Mouse (Mus musculus) gastrocnemius, postnatal 14 days (tissue): Measurements from ENCODE around the gene Aup1. TPM values are rescaled to one million over a fixed set of nuclear protein-coding genes. Genes with fewer than 3 reads are reported as not detected.

Experiments used
- DNase-seq: peaks from one replicate; pipeline ENCODE4 v3.0.0; 2021; ENCODE audit warnings: mixed read lengths
- intact Hi-C: fragments of 180-260 bp; cut with DNase I; formaldehyde crosslinking; loops from one replicate; pipeline ENCODE4 v1.15.1; 2025; ENCODE audit warnings: low total_unique reads
- microRNA-seq, 2 experiments: library from miRNA; unstranded; fragments of <30 nt; microRNA quantifications; one replicate each; pipeline ENCODE4 v1.2.0; 2021
- total RNA-seq, 2 experiments: library from RNA; stranded (reverse); gene quantifications; 2 replicates each; pipeline ENCODE4 v1.2.3; 2021

The Aup1 gene
- total RNA-seq, 2 experiments from 2014 or later, result 60.2 to 65.8 TPM

DNA sequence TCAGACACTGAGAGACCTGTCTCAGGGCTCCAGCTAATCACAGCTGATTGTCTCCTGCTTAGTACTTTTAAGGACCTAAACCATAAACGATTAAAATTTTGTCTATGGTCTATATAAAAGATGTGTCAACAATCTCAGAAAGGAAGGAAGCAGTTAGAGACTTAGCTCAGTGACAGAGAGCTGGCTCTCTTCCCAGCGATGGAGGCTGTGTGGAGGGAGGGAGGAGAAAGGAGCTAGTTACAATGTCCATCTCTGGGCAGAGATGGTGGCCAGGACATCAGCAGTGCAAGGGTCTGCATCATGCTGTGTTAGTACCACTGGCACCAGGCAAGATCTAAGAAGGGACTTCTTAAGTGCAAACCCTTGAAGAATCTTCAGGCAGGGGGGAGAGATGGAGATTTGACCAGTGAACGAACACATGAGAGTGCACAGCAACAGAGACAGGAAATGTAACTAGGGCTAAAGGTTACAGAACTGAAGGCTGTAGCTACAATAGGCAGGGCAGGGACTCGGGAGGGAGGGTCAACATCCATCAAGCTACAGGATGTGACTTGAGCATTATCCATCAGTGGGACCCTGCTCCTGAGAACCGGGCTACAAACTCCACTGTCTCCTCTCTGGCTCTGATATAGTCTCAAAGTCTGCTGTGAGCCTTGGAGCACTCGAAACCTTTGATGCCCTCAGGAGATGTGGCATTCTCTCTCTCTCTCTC lies 38.3 kb downstream of the Aup1 start:
- DNase-seq, result no peak
- intact Hi-C loops, result no loop called here

DNA sequence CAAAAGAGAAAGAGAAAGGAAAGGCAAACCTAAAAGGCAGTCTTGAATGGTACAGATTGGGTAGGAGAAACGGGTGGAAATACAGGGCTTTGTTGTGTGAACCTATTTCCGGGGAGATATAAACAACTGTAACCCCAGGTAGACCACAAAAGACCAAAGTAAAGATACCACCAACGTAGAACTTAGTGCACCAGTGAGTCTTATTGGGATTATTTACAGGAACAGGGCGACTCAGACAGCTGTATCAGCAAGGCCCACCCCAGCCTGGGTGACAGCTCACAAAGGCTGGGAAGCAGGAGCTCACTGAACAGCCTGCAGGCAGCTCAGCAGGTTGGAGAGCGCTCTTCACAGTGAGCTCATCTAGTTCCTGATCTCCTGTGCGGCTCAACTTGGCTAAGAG lies 41.6 kb downstream of the Aup1 start:
- intact Hi-C loops, result no loop called here
- DNase-seq, result no peak

DNA sequence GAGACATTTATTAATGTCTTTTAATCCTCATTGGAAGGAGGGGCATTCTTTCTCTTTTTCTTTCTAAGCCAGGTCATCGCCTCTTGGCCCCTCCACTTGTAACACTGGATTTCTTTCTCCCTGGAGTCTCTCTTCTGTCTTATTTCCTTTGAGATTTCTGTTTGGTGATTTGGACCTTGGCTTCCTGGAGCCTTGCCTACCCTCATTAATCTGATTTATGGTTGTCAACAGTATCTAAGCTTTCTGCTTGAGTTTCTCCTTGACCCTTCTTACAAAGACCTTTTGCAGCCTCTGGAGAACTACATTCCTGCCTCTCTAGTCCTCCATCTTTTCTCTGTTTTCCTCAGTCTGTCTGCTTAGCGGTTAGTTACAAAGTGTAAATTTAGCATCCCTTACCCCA lies 44.1 kb downstream of the Aup1 start:
- DNase-seq, result no peak
- intact Hi-C loops, result no loop called here

DNA sequence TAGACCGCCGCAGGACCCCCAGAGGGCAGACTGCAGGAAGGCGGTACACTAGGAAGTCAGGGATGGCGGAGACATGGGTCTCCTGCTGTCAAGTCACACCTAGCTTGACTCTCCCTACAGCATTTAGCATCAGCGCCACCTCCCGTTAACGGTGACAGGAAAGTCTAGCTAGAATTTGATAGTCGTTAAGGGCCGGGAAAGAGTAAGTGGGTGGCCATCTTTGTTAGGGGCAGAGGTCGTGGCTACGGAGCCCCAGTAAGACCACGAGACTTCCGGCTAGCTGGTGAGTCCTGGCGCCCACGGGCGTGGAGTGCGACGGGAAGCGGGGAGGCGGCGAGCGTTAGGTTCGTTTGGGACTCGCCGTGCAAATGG lies 47.0 kb downstream of the Aup1 start, which contains the start of the genes Ccdc142 and Gm42688:
Gene Ccdc142 (plus strand): TSS at position 286 of the 372 bp plus-strand sequence.
Gene Gm42688 (plus strand): TSS at position 302 of the 372 bp plus-strand sequence.
- DNase-seq, result peak; percentile 88
- intact Hi-C loops, result loop anchor here (5.0 kb wide), 1 partner anchor 99 kb away; no protein-coding TSS in a partner anchor

DNA sequence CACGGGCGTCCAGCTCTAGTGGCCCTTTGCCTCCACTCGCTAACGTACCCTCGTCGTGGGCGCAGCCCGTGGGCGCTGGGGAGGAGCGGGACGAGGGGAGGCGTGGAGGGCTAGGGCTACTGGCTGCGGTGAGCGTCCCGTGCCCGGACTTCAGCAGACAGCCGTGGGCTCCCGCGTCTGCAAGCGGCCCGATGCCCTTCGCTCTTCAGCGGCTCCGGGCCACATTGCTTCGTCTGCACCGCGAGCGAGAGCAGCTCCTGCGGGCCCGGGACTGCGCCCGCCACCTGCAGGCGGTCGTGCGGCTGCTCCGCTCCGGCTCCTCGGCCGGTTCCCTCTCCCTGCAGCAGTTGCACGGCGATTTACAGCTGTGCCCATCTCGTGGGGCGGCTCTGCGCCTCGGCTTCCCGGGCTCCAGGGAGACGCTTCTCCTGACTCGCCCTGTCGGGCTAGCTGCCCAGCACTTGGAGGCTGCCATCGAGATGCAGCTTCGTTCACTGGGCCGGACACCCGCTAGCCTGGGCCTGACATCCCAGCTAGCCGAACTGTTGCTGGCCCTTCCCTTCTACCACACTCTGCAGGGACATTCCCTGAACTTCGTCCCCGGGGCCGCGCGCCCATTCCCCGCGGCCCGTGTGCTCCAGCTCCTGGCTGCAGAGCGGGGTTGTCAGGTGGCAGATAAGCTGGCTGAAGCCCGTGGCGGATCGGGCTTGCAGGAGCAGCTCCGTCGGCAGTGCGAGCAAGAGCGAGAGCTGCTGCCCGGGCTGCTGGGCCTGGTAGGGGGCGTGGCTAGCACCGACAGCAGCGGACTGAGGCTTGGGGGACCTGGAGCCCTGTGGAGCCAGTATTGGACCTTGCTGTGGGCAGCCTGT lies 47.6 kb downstream of the Aup1 start:
- intact Hi-C loops, result loop anchor here (5.0 kb wide), 1 partner anchor 100 kb away; no protein-coding TSS in a partner anchor
- DNase-seq, result peak; percentile 76

DNA sequence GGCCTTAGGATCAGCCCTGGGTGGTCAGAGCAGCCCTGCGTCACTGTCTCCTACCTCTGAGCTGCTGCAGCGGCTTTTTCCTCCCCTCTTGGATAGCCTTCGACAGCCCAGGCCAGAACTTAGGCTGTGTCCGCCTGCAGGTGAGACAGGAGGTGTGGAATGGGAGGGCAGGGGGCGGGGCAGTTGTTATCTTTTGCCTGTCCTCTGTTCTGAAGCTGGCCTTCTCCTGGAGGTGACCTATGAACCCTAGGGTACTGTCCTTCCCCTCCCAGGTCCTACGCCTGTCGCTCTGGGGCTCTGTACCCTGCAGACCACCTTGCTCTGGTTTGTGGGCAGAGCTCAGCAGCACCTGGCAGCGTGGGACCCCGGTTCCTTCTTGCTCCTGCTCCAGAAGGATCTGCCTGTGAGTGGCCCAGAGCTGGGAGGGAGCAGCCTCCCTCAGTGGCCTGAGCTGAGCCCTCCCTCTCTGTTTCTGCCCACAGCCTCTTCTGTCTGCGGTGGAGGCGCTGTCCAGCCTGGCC lies 48.9 kb downstream of the Aup1 start:
- no peak for DNase-seq
- intact Hi-C loops, result loop anchor here (5.0 kb wide), 1 partner anchor 101 kb away; no protein-coding TSS in a partner anchor

DNA sequence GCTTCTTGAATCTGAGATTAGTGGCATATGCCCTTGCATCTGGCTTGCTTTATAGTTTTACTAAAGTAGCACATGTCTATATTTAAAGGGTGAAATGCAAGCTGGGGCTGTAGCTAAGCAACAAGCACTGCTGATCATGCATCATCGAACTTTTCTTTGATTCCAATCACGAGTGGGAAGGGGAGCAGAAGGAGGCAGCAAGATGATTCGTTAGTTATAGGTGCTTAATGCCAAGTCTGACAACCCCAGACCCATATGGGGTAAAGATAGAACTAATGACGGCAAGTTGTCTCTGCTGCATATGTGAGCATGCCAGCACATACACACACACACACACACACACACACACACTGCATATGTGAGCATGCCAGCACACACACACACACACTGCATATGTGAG lies 49.8 kb downstream of the Aup1 start:
- intact Hi-C loops, result loop anchor here (5.0 kb wide), 1 partner anchor 102 kb away; no protein-coding TSS in a partner anchor
- no peak for DNase-seq

Small RNA genes within 50 kb of the gene (microRNA-seq; reads per million reads assigned to microRNA genes)
- gene Mir3470a (0 reads per million in 2 experiments), gene Mir7040 (0 reads per million in 2 experiments)

Other genes starting within 250 kb of the Aup1 start
- gene Sema4f, start 114.8 kb upstream of the Aup1 start, total RNA-seq, result under 1 TPM; 0.16 to 0.71 TPM
- 1 to 10 TPM in 1 of 2 experiments, under 1 TPM in 1; 0.82 to 1.1 TPM for gene M1ap, start 107.6 kb upstream of the Aup1 start, total RNA-seq
- 1 to 10 TPM; 5.0 to 7.1 TPM for gene Dok1, start 21.1 kb upstream of the Aup1 start, total RNA-seq
- gene Loxl3, start 20.3 kb upstream of the Aup1 start, total RNA-seq, result 1 to 10 TPM; 6.9 to 7.4 TPM
- 10 to 100 TPM; 20.0 to 21.7 TPM for gene Htra2, start 752 bp downstream of the Aup1 start, total RNA-seq
- gene Dqx1, start 3.3 kb downstream of the Aup1 start, total RNA-seq, result under 1 TPM; 0.27 to 0.35 TPM
- gene Tlx2, start 15.8 kb downstream of the Aup1 start, total RNA-seq, result not detected
- 1 to 10 TPM; 6.8 to 7.0 TPM for gene Pcgf1, start 23.3 kb downstream of the Aup1 start, total RNA-seq
- gene Lbx2, start 31.8 kb downstream of the Aup1 start, total RNA-seq, result under 1 TPM in 1 of 2 experiments, not detected in 1; 0.49 TPM
- gene Ccdc142, start 47.1 kb downstream of the Aup1 start, total RNA-seq, result 1 to 10 TPM in 1 of 2 experiments, not detected in 1; 1.2 TPM
- gene Gm42688, start 47.1 kb downstream of the Aup1 start, total RNA-seq, result under 1 TPM; 0.88 to 1.00 TPM
- 100 to 1,000 TPM; 100 to 117 TPM for gene Mrpl53, start 54.5 kb downstream of the Aup1 start, total RNA-seq
- gene Mogs, start 61.0 kb downstream of the Aup1 start, total RNA-seq, result 1 to 10 TPM; 6.8 to 8.8 TPM
- gene Wbp1, start 67.0 kb downstream of the Aup1 start, total RNA-seq, result 10 to 100 TPM; 48.2 to 50.5 TPM
- 10 to 100 TPM; 14.5 to 15.2 TPM for gene Ino80b, start 70.9 kb downstream of the Aup1 start, total RNA-seq
- 10 to 100 TPM; 13.0 to 16.5 TPM for gene Rtkn, start 80.9 kb downstream of the Aup1 start, total RNA-seq
- gene Wdr54, start 101.9 kb downstream of the Aup1 start, total RNA-seq, result 1 to 10 TPM; 1.2 to 2.0 TPM
- not detected for gene 1700003E16Rik, start 101.9 kb downstream of the Aup1 start, total RNA-seq
- 100 to 1,000 TPM; 116 to 120 TPM for gene Dctn1, start 111.4 kb downstream of the Aup1 start, total RNA-seq
- gene Slc4a5, start 165.3 kb downstream of the Aup1 start, total RNA-seq, result not detected